Mouse (Mus musculus): ENCODE data around the gene Ppp2r3a. TPM values are rescaled to one million over a fixed set of nuclear protein-coding genes. Genes with fewer than 3 reads are reported as not detected.

The Ppp2r3a gene
- polyA plus RNA-seq, 1 experiment from 2014 or later, result 33.9 TPM

DNA sequence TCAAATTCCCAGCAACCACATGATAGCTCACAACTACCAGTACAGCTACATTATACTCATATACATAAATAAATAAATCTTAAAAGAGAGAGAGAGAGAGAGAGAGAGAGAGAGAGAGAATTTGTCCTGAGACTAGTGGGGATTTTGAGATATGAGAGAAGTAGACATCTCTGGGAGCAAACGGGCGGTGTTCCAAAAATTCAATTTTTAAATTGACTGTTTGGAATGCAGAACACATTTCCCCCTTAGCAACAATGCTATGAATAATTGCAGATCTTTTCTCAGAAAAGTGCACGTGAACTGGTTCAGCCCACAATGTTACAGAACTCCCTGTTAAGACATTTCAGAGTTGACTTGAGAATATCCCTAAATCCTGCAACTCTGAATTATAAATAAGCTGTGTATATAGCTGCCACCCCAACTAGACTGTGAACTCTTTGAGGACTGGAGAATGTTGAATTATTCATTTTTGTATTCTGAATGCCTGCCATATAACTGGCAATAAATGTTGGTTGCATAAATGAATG lies 186.5 kb downstream of the Ppp2r3a start:
- ATAC-seq (ENCODE audit: low FRiP score) (no peak), DNase-seq (ENCODE audit: low spot score) (no peak)
- H3K4me3 ChIP-seq (replicated peaks; ENCODE audit: low read length), result no peak overlapping the region
- H3K27me3 ChIP-seq (ENCODE audit: control insufficient read depth, insufficient read depth, low read length), result no peaks in the 10 kb centered on the region
- no peaks in the 10 kb centered on the region for H3K9me3 ChIP-seq (ENCODE audit: control insufficient read depth, low read length)
- no peaks in the 10 kb centered on the region for H3K4me1 ChIP-seq (replicated peaks; ENCODE audit: control insufficient read depth, insufficient read depth, low read length)
- H3K4me2 ChIP-seq (replicated peaks), result no peak overlapping the region
- H3K27ac ChIP-seq, result no peak overlapping the region
- no peak overlapping the region for H3K9ac ChIP-seq
- H3K36me3 ChIP-seq (replicated peaks; ENCODE audit: control insufficient read depth, insufficient read depth), result no peaks in the 10 kb centered on the region
- 68% methylated on average over 3 of the region's 3 CpGs for WGBS

DNA sequence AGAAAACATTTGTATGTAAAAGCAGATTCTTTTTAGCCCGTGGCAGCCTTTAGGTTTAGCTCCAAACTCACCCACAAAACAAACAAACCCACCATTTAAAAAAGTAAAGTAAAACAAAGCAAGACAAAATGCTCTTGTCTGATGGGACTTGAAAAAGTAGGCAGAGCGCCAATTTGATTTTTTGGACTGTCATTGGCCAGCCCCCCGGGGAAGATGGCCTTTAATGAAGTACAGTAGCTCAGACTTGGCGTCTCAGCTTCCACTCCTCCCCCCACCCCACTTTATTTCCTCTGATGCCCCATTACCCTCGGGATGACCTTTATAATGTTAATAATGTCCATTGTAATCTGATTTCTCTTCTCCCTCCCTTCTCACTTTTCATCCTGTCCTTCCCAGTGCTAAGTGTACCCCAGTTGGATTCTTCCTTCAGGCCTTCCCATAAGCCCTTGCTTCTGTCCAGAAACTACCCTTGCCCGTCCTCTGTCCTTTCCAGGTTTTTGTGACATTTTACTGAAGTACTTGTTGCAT lies 189.3 kb downstream of the Ppp2r3a start:
- WGBS, result 61% methylated on average over 6 of the region's 6 CpGs
- H3K9ac ChIP-seq, result no peak overlapping the region
- no peaks in the 10 kb centered on the region for H3K9me3 ChIP-seq (ENCODE audit: control insufficient read depth, low read length)
- H3K4me3 ChIP-seq (replicated peaks; ENCODE audit: low read length), result no peak overlapping the region
- no peak overlapping the region for H3K4me2 ChIP-seq (replicated peaks)
- DNase-seq (ENCODE audit: low spot score) (no peak), ATAC-seq (ENCODE audit: low FRiP score) (no peak)
- no peak overlapping the region for H3K27ac ChIP-seq
- no peaks in the 10 kb centered on the region for H3K27me3 ChIP-seq (ENCODE audit: control insufficient read depth, insufficient read depth, low read length)
- H3K4me1 ChIP-seq (replicated peaks; ENCODE audit: control insufficient read depth, insufficient read depth, low read length), result no peaks in the 10 kb centered on the region
- no peaks in the 10 kb centered on the region for H3K36me3 ChIP-seq (replicated peaks; ENCODE audit: control insufficient read depth, insufficient read depth)

DNA sequence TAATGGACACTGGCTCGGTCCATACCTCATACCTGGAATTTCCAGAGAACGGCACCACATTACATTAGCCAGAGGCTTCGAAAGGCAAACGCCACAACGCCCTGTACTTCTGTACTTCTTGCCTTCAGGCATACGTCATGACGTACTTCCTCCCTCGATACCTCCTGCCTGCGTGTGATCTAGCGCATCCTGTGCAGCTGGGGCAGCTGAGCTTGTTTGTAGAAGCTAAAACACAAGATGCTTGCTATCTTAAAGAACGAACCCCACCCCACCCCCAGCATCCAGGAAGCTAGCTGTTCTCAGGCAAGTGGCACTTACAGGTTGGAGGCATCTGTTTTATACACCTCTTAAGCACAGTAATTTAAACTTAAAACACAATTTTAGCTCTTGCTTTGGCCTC lies 190.6 kb downstream of the Ppp2r3a start:
- 75% methylated on average over 11 of the region's 11 CpGs for WGBS
- no peak overlapping the region for H3K4me2 ChIP-seq (replicated peaks)
- no peaks in the 10 kb centered on the region for H3K27me3 ChIP-seq (ENCODE audit: control insufficient read depth, insufficient read depth, low read length)
- no peak overlapping the region for H3K9ac ChIP-seq
- no peak overlapping the region for H3K27ac ChIP-seq
- DNase-seq (ENCODE audit: low spot score) (no peak), ATAC-seq (ENCODE audit: low FRiP score) (no peak)
- no peaks in the 10 kb centered on the region for H3K36me3 ChIP-seq (replicated peaks; ENCODE audit: control insufficient read depth, insufficient read depth)
- no peaks in the 10 kb centered on the region for H3K9me3 ChIP-seq (ENCODE audit: control insufficient read depth, low read length)
- H3K4me3 ChIP-seq (replicated peaks; ENCODE audit: low read length), result no peak overlapping the region
- no peaks in the 10 kb centered on the region for H3K4me1 ChIP-seq (replicated peaks; ENCODE audit: control insufficient read depth, insufficient read depth, low read length)

DNA sequence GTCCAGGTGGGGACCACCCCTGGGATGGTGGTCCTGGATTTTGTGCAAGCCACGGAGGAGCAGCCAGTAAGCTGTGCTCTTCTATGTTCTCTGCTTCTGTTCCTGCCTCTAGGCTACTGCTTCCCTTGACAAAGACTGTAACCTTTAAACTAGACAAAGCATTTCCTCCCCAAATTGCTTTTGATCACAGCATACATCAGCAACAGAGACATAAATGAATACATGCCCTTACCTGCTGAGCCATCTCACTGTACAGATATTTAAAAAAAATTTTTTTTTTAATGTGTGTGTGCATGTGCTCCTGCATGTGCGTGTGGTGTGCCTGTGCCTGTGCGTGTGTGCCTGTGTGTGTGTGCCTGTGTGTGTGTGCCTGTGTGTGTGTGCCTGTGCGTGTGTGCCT lies 194.4 kb downstream of the Ppp2r3a start:
- ATAC-seq (ENCODE audit: low FRiP score) (no peak), DNase-seq (ENCODE audit: low spot score) (no peak)
- Histone ChIP-seq H3K36me3 (replicated peaks; ENCODE audit: control insufficient read depth, insufficient read depth) (no peaks in the 10 kb centered on the region), H3K4me1 (replicated peaks; ENCODE audit: control insufficient read depth, insufficient read depth, low read length) (no peaks in the 10 kb centered on the region), H3K4me3 (replicated peaks; ENCODE audit: low read length) (no peak overlapping the region), H3K27ac (no peak overlapping the region), H3K27me3 (ENCODE audit: control insufficient read depth, insufficient read depth, low read length) (no peaks in the 10 kb centered on the region), H3K4me2 (replicated peaks) (no peak overlapping the region), H3K9me3 (ENCODE audit: control insufficient read depth, low read length) (no peaks in the 10 kb centered on the region), H3K9ac (no peak overlapping the region)
- 95% methylated on average over 4 of the region's 4 CpGs for WGBS

Other genes starting within 250 kb of the Ppp2r3a start
- 24.2 and 24.9 TPM in 2 replicates for gene Pccb, start 216.9 kb downstream of the Ppp2r3a start, polyA plus RNA-seq (2014; fragmentation: Nextera tagmentation; extraction: Ambion mirVana)
- 6.0 and 7.8 TPM in 2 replicates for gene Msl2, start 177.7 kb downstream of the Ppp2r3a start, polyA plus RNA-seq (2014; fragmentation: Nextera tagmentation; extraction: Ambion mirVana)

Data from hindbrain, embryonic 14.5 days (tissue).